Mouse (Mus musculus): Measurements from ENCODE around the gene Hikeshi. TPM values are rescaled to one million over a fixed set of nuclear protein-coding genes. Genes with fewer than 3 reads are reported as not detected.

The Hikeshi gene
- polyA plus RNA-seq, 1 experiment, result 80.6 TPM

DNA sequence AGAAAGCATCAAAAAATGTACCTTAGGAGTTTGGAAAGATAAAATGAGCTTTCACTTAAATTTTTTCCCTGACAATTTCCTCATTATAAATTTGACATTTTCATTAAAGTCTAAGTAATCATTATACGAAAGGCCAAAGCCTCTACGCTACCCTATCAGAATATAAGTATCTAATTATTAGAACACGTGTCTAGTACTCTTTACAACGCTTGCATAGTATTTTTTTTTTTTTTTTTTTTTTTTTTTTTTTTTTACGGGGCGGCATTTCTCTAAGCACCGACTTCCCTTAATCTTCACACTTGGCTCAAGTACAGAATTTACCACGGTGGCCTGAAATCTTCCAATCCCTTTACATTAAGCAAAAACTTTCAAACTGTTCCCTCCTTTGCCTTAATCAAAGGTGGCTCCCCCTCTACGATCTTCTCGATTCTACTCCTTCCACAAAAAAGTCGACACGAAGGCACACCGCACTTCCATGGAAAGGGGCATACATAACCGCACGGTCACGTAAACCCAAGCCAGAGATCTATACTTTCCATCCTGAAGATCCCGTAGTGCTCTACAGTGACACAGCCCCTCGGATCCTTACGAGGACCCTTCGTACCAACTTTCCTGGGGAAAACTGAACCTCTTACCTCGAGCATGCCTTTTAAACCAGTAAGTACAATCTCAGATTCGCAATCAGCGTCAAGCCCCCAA is 38.6 kb upstream of the Hikeshi start:
- TF ChIP-seq POLR2A (IDR thresholded peaks at IDR 0.05; ENCODE audit: borderline replicate concordance, insufficient read depth, low read length) (no peak), CTCF (IDR thresholded peaks at IDR 0.05; ENCODE audit: borderline replicate concordance, insufficient read depth, low read depth, low read length) (no peak)
- Histone ChIP-seq H3K27me3 (ENCODE audit: control insufficient read depth, insufficient read depth, low read length) (no peaks in the 10 kb centered on the region), H3K27ac (ENCODE audit: insufficient read depth, low read length) (peak overlapping the region; percentile 23; the same call in 1 of the 2 replicates), H3K4me3 (replicated peaks; ENCODE audit: insufficient read depth, low read depth, low read length) (peak overlapping the region; percentile 76), H3K4me1 (ENCODE audit: control insufficient read depth, insufficient read depth, low read length) (peaks cover 7% of the 10 kb centered on the region; the same call in 1 of the 2 replicates)
- peak in 1 of 2 experiments; percentile 20 for DNase-seq
- 1% methylated on average over 23 of the region's 23 CpGs for WGBS

DNA sequence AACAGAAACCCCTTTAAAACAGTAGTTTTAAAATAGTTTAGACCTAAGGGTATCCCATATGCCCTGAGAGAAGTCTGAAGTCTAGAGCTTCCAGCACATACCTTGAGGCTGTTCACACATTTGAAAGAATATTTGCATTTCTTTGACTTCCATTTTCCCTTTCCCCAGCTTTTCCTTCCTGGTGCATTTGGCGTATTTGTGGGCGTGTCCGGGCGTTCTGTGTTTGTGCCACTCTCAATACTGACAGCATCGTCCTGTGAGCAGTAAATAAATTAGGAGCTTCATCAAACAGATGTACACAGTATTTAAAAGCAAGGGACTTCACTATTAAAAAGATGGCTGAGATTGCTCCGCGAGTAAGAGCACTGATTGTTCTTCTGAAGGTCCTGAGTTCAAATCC is 35.8 kb upstream of the Hikeshi start:
- 88% methylated on average over 7 of the region's 7 CpGs for WGBS
- Histone ChIP-seq H3K4me1 (ENCODE audit: control insufficient read depth, insufficient read depth, low read length) (no peaks in the 10 kb centered on the region), H3K4me3 (replicated peaks; ENCODE audit: insufficient read depth, low read depth, low read length) (no peak overlapping the region), H3K27ac (ENCODE audit: insufficient read depth, low read length) (no peak overlapping the region), H3K27me3 (ENCODE audit: control insufficient read depth, insufficient read depth, low read length) (no peaks in the 10 kb centered on the region)
- TF ChIP-seq CTCF (IDR thresholded peaks at IDR 0.05; ENCODE audit: borderline replicate concordance, insufficient read depth, low read depth, low read length), result no peak
- TF ChIP-seq POLR2A (IDR thresholded peaks at IDR 0.05; ENCODE audit: borderline replicate concordance, insufficient read depth, low read length), result no peak
- no peak for DNase-seq

DNA sequence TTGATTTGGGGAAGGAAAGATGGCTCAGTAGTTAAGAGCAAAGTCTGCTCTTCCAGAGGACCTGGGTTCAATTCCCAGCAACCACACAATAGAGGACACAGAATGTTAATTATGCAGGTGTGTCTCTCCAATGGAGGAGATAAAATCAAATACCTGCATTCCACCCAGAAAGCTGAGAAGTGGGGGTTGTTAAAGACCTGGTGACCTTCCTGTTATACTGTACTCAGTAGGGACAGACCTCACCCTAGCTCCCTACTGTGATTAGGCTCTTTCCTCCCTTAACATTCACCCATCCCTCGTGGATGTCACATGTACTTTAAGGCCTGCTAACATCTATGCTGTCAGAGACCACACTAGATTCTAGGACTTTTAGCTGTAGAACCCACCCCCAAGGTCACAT is 34.6 kb upstream of the Hikeshi start:
- no peak overlapping the region for H3K4me3 ChIP-seq (replicated peaks; ENCODE audit: insufficient read depth, low read depth, low read length)
- H3K4me1 ChIP-seq (ENCODE audit: control insufficient read depth, insufficient read depth, low read length), result no peaks in the 10 kb centered on the region
- H3K27me3 ChIP-seq (ENCODE audit: control insufficient read depth, insufficient read depth, low read length), result no peaks in the 10 kb centered on the region
- WGBS, result 77% methylated on average over 1 of the region's 1 CpGs
- TF ChIP-seq POLR2A (IDR thresholded peaks at IDR 0.05; ENCODE audit: borderline replicate concordance, insufficient read depth, low read length), result no peak
- no peak for TF ChIP-seq CTCF (IDR thresholded peaks at IDR 0.05; ENCODE audit: borderline replicate concordance, insufficient read depth, low read depth, low read length)
- H3K27ac ChIP-seq (ENCODE audit: insufficient read depth, low read length), result no peak overlapping the region
- no peak for DNase-seq

DNA sequence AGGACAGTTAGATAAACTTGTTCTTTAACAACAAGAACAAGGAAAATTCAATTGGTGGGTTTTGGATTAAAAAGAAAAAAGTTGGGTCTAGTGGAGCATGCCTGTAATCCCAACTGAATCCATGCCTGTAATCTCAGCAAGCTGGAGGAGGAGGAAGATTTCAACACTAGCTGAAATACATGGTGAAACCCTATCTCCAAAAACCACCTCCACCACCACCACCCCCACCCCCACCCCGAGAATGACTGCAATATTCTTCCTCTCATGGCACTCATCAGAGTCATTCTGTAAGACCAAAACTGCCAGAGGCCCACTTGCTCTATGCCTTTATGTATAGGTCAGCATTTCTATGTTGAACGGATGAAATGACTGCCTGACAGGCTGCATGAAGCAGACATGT is 26.2 kb upstream of the Hikeshi start:
- no peaks in the 10 kb centered on the region for H3K4me1 ChIP-seq (ENCODE audit: control insufficient read depth, insufficient read depth, low read length)
- WGBS, result 83% methylated on average over 2 of the region's 2 CpGs
- H3K27me3 ChIP-seq (ENCODE audit: control insufficient read depth, insufficient read depth, low read length), result no peaks in the 10 kb centered on the region
- no peak for TF ChIP-seq POLR2A (IDR thresholded peaks at IDR 0.05; ENCODE audit: borderline replicate concordance, insufficient read depth, low read length)
- no peak for TF ChIP-seq CTCF (IDR thresholded peaks at IDR 0.05; ENCODE audit: borderline replicate concordance, insufficient read depth, low read depth, low read length)
- H3K27ac ChIP-seq (ENCODE audit: insufficient read depth, low read length), result no peak overlapping the region
- no peak overlapping the region for H3K4me3 ChIP-seq (replicated peaks; ENCODE audit: insufficient read depth, low read depth, low read length)
- DNase-seq, result no peak

DNA sequence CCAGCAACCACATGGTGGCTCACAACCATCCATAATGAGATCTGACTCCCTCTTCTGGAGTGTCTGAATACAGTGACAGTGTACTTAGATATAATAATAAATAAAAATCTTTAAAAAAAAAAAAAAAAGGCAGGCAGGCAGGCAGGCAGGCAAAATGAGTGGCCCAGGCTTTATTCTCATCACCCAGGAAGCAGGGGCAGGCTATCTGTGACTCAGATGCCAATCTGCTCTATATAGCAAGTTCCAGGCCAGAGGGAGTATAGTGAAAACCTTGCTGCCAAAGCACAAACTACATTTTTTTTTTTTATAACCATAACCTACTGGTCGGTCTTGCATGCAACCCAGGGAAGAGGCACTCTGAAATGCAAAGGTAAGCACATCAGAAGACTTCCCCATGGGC is 25.8 kb upstream of the Hikeshi start:
- Histone ChIP-seq H3K27ac (ENCODE audit: insufficient read depth, low read length) (no peak overlapping the region), H3K27me3 (ENCODE audit: control insufficient read depth, insufficient read depth, low read length) (no peaks in the 10 kb centered on the region), H3K4me1 (ENCODE audit: control insufficient read depth, insufficient read depth, low read length) (no peaks in the 10 kb centered on the region), H3K4me3 (replicated peaks; ENCODE audit: insufficient read depth, low read depth, low read length) (no peak overlapping the region)
- DNase-seq, result no peak
- WGBS, result 83% methylated on average over 1 of the region's 1 CpGs
- TF ChIP-seq CTCF (IDR thresholded peaks at IDR 0.05; ENCODE audit: borderline replicate concordance, insufficient read depth, low read depth, low read length), result no peak
- TF ChIP-seq POLR2A (IDR thresholded peaks at IDR 0.05; ENCODE audit: borderline replicate concordance, insufficient read depth, low read length), result no peak

DNA sequence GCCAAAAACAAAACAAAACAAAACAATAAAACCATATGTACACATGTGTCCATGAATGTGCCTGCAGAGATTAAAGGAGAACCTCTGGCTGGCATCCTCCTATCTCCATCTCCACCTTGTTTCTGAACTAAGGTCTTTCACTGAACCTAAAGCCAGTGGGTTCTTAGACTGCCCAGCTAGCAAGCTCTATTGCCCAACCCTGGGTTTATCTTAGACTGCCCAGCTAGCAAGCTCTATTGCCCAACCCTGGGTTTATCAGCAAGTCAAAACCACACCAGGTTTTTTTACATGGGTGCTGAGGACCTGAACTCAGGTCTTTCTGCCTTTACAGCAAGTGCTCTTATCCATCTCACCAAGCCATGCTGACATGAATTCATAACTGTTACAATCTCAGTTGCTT is 22.1 kb upstream of the Hikeshi start:
- TF ChIP-seq POLR2A (IDR thresholded peaks at IDR 0.05; ENCODE audit: borderline replicate concordance, insufficient read depth, low read length) (no peak), CTCF (IDR thresholded peaks at IDR 0.05; ENCODE audit: borderline replicate concordance, insufficient read depth, low read depth, low read length) (no peak)
- Histone ChIP-seq H3K4me1 (ENCODE audit: control insufficient read depth, insufficient read depth, low read length) (no peaks in the 10 kb centered on the region), H3K27me3 (ENCODE audit: control insufficient read depth, insufficient read depth, low read length) (no peaks in the 10 kb centered on the region), H3K27ac (ENCODE audit: insufficient read depth, low read length) (no peak overlapping the region), H3K4me3 (replicated peaks; ENCODE audit: insufficient read depth, low read depth, low read length) (no peak overlapping the region)
- DNase-seq, result no peak

DNA sequence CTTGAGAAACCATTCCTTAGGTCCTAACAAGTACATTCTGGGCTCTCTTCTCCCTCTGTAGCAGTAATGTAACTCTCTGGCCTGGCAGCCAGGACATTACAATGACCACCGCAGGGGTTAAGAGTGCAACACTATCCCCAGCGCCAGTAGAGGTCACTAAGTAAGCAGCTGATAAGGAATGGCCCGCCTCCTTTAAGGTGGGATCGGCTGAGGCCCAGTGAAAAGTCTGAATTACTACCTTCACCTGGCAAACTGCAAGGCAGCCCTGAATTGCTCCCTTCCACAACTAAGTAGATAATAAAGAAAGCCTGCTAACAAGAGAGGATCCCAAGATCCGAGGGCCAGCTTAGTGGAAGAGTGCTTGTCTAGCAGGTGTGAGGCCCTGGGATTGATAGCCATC is 16.3 kb upstream of the Hikeshi start:
- no peak overlapping the region for H3K4me3 ChIP-seq (replicated peaks; ENCODE audit: insufficient read depth, low read depth, low read length)
- TF ChIP-seq POLR2A (IDR thresholded peaks at IDR 0.05; ENCODE audit: borderline replicate concordance, insufficient read depth, low read length) (no peak), CTCF (IDR thresholded peaks at IDR 0.05; ENCODE audit: borderline replicate concordance, insufficient read depth, low read depth, low read length) (no peak)
- 56% methylated on average over 5 of the region's 5 CpGs for WGBS

DNA sequence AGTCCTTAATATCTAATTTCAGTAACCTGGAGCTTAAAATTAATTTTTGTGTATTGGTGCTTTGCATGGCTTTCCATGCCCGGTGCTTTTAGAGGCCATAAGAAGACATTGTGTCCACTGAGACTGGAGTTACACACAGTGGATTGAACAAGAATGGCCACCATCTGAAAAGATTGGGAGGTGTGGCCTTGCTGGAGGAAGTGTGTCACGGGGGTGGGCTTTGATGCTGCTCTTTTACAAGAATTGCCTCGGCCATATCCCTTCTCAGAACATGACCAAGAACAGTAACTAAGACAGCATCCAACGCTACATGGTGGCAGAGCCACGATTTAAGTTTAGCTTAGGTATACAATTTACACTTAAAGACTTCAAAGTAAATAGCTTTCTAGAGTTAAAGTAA is 13.3 kb upstream of the Hikeshi start:
- no peaks in the 10 kb centered on the region for H3K4me1 ChIP-seq (ENCODE audit: control insufficient read depth, insufficient read depth, low read length)
- DNase-seq, result no peak
- H3K27me3 ChIP-seq (ENCODE audit: control insufficient read depth, insufficient read depth, low read length), result no peaks in the 10 kb centered on the region
- no peak for TF ChIP-seq CTCF (IDR thresholded peaks at IDR 0.05; ENCODE audit: borderline replicate concordance, insufficient read depth, low read depth, low read length)
- TF ChIP-seq POLR2A (IDR thresholded peaks at IDR 0.05; ENCODE audit: borderline replicate concordance, insufficient read depth, low read length), result no peak
- H3K27ac ChIP-seq (ENCODE audit: insufficient read depth, low read length), result no peak overlapping the region
- 83% methylated on average over 5 of the region's 5 CpGs for WGBS
- no peak overlapping the region for H3K4me3 ChIP-seq (replicated peaks; ENCODE audit: insufficient read depth, low read depth, low read length)

More for the DNA sequence above, 16.3 kb upstream of the Hikeshi start:
- DNase-seq, result no peak
- Histone ChIP-seq H3K27me3 (ENCODE audit: control insufficient read depth, insufficient read depth, low read length) (no peaks in the 10 kb centered on the region), H3K27ac (ENCODE audit: insufficient read depth, low read length) (no peak overlapping the region), H3K4me1 (ENCODE audit: control insufficient read depth, insufficient read depth, low read length) (no peaks in the 10 kb centered on the region)
